Mouse (Mus musculus) cortical plate, adult 2 months (tissue): ENCODE measurements around the gene Gm9936.
"Not testable (repeated sequence)": the region's sequence is repeated elsewhere in the genome, so short reads cannot be mapped to it uniquely, and the experiment has no call there.

Experiments
- CTCF ChIP-seq: fragments of 200-500 bp; IDR thresholded peaks from 2 replicates; pipeline ENCODE4 v1.5.1; 2011; ENCODE audit warnings: mild to moderate bottlenecking, control low read depth, low read length; ENCODE audit not compliant: insufficient read depth; ENCODE audit errors: extremely low read depth
- POLR2A ChIP-seq: fragments of 200-500 bp; IDR thresholded peaks from 2 replicates; pipeline ENCODE4 v1.6.1; 2011; ENCODE audit warnings: mild to moderate bottlenecking, low read length, control low read depth; ENCODE audit not compliant: insufficient read depth; ENCODE audit errors: extremely low read depth

DNA sequence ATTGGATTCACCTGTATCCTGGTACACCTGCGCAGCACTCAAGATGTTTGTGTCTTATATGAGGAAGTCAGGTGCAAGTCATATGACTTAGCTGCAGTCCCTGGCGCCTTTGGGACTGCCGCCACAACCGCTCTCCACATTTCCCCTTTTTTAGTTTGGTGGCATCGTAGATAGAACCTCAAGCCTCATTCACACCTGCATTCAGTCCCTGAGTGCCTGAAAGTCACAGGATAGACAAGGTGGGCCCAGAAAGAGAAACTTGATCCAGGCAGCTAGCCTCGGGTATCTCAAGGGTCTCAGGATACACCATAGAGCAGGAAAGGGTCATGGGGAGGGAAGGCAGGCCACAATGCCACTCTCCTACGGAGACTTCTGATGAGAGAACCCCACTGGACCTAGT, 23.8 kb upstream of the Gm9936 start:
- not testable (repeated sequence) for TF ChIP-seq POLR2A, CTCF
